Mouse (Mus musculus): Measurements from ENCODE around the gene Masp2. TPM values are rescaled to one million over a fixed set of nuclear protein-coding genes. Genes with fewer than 3 reads are reported as not detected.

The Masp2 gene
- polyA plus RNA-seq (2012; rRNA removed), result 0.16 and 1.7 TPM in 2 replicates

GRCm38 (mm10) chr4:148602357-148603120, at the start of gene Masp2:
Gene Masp2, plus strand, starts transcription at chr4:148602554.
- Histone ChIP-seq H3K4me1 (ENCODE audit: control insufficient read depth, insufficient read depth, insufficient read length, low read length) (peaks cover 3% of the 10 kb centered on the region; the same call in 1 of the 2 replicates), H3K36me3 (ENCODE audit: control insufficient read depth, insufficient read depth, low read length) (no peaks in the 10 kb centered on the region), H3K27me3 (ENCODE audit: control insufficient read depth, insufficient read depth, low read length) (no peaks in the 10 kb centered on the region), H3K4me3 (ENCODE audit: low read depth, low read length) (no peak within 1 kb of the TSS), H3K27ac (ENCODE audit: insufficient read depth, low read depth, low read length) (no peak within 1 kb of the TSS)
- TF ChIP-seq POLR2A (IDR thresholded peaks at IDR 0.05; ENCODE audit: low read depth, low read length) (no peak), CTCF (IDR thresholded peaks at IDR 0.05; ENCODE audit: extremely low read depth, insufficient read length, insufficient replicate concordance, low read depth, low read length) (no peak)
- 90% methylated on average over 14 of the region's 14 CpGs for WGBS

- 19% methylated on average over 6 of the region's 6 CpGs for WGBS
- TF ChIP-seq CTCF (IDR thresholded peaks at IDR 0.05; ENCODE audit: extremely low read depth, insufficient read length, insufficient replicate concordance, low read depth, low read length) (no peak), POLR2A (IDR thresholded peaks at IDR 0.05; ENCODE audit: low read depth, low read length) (no peak)
- peak overlapping the region; percentile 100 for H3K4me3 ChIP-seq (ENCODE audit: low read depth, low read length)
- H3K27me3 ChIP-seq (ENCODE audit: control insufficient read depth, insufficient read depth, low read length), result no peaks in the 10 kb centered on the region
- peaks cover 26% of the 10 kb centered on the region for H3K36me3 ChIP-seq (ENCODE audit: control insufficient read depth, insufficient read depth, low read length)
- H3K4me1 ChIP-seq (ENCODE audit: control insufficient read depth, insufficient read depth, insufficient read length, low read length), result no peaks in the 10 kb centered on the region; the same call in 1 of the 2 replicates
- H3K27ac ChIP-seq (ENCODE audit: insufficient read depth, low read depth, low read length), result 0 out of 2 replicates have a peak overlapping the region, but pooled peaks have one; percentile 11
Observed at GRCm38 (mm10) chr4:148557766-148558165, 44.6 kb upstream of the Masp2 start.

DNA sequence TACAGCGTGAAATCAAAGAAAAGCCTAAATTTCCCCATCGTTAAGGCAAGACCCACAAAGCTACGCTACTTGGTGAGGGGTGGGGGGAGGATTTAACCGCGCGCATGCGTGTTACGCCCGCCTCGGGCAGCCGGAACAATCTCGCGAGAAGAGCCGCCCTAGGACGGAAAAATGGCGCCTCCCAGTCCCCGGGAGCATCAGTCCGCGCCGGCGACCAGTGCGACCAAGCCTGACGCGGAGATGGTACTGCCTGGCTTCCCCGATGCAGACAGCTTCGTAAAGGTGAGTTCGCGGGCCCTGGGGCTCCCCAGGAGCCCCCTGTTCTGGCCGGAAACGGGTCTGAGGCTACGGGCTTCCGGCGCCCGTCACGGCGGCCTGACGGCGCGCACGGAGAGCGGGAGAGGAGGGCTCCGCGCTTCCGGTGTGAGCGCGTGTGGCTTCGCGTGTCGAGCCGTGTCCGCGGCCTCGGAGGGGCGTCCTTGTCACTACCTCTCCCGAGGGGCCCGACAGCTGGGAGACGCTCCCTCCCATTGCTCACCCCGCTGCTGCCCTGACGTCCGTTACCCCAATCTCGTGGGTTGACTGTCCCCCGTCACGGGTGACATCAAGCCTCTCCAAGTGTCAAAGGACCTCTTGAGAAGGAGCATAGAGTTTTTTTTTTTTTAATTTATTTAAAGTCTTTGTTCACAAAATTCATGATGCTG, 43.9 kb upstream of the Masp2 start, which contains the start of gene Exosc10:
Gene Exosc10, plus strand, starts transcription at position 133 of the 704 bp plus-strand sequence.
- WGBS, result under 1% methylated on average over 63 of the region's 63 CpGs
- Histone ChIP-seq H3K27ac (ENCODE audit: insufficient read depth, low read depth, low read length) (peak within 1 kb of the TSS; percentile 72), H3K27me3 (ENCODE audit: control insufficient read depth, insufficient read depth, low read length) (no peaks in the 10 kb centered on the region), H3K36me3 (ENCODE audit: control insufficient read depth, insufficient read depth, low read length) (peaks cover 27% of the 10 kb centered on the region), H3K4me3 (ENCODE audit: low read depth, low read length) (peak within 1 kb of the TSS; percentile 100), H3K4me1 (ENCODE audit: control insufficient read depth, insufficient read depth, insufficient read length, low read length) (no peaks in the 10 kb centered on the region; the same call in 1 of the 2 replicates)
- TF ChIP-seq POLR2A (IDR thresholded peaks at IDR 0.05; ENCODE audit: low read depth, low read length) (peak; percentile 77), CTCF (IDR thresholded peaks at IDR 0.05; ENCODE audit: extremely low read depth, insufficient read length, insufficient replicate concordance, low read depth, low read length) (no peak)

- Histone ChIP-seq H3K36me3 (ENCODE audit: control insufficient read depth, insufficient read depth, low read length) (peaks cover 60% of the 10 kb centered on the region), H3K27me3 (ENCODE audit: control insufficient read depth, insufficient read depth, low read length) (no peaks in the 10 kb centered on the region), H3K4me1 (ENCODE audit: control insufficient read depth, insufficient read depth, insufficient read length, low read length) (no peaks in the 10 kb centered on the region; the same call in 1 of the 2 replicates), H3K4me3 (ENCODE audit: low read depth, low read length) (no peak overlapping the region), H3K27ac (ENCODE audit: insufficient read depth, low read depth, low read length) (no peak overlapping the region)
- 95% methylated on average over 17 of the region's 17 CpGs for WGBS
- TF ChIP-seq CTCF (IDR thresholded peaks at IDR 0.05; ENCODE audit: extremely low read depth, insufficient read length, insufficient replicate concordance, low read depth, low read length) (no peak), POLR2A (IDR thresholded peaks at IDR 0.05; ENCODE audit: low read depth, low read length) (no peak)
Observed at GRCm38 (mm10) chr4:148562676-148563075, 39.7 kb upstream of the Masp2 start.

- 95% methylated on average over 12 of the region's 12 CpGs for WGBS
- Histone ChIP-seq H3K4me3 (ENCODE audit: low read depth, low read length) (no peak overlapping the region), H3K4me1 (ENCODE audit: control insufficient read depth, insufficient read depth, insufficient read length, low read length) (no peaks in the 10 kb centered on the region; the same call in 1 of the 2 replicates), H3K27me3 (ENCODE audit: control insufficient read depth, insufficient read depth, low read length) (no peaks in the 10 kb centered on the region), H3K27ac (ENCODE audit: insufficient read depth, low read depth, low read length) (no peak overlapping the region), H3K36me3 (ENCODE audit: control insufficient read depth, insufficient read depth, low read length) (peaks cover 69% of the 10 kb centered on the region)
- TF ChIP-seq POLR2A (IDR thresholded peaks at IDR 0.05; ENCODE audit: low read depth, low read length) (no peak), CTCF (IDR thresholded peaks at IDR 0.05; ENCODE audit: extremely low read depth, insufficient read length, insufficient replicate concordance, low read depth, low read length) (no peak)
Observed at GRCm38 (mm10) chr4:148563595-148563994, 38.8 kb upstream of the Masp2 start.

GRCm38 (mm10) chr4:148570138-148570537, 32.2 kb upstream of the Masp2 start:
- H3K27me3 ChIP-seq (ENCODE audit: control insufficient read depth, insufficient read depth, low read length), result no peaks in the 10 kb centered on the region
- H3K27ac ChIP-seq (ENCODE audit: insufficient read depth, low read depth, low read length), result no peak overlapping the region
- peaks cover 12% of the 10 kb centered on the region; the same call in 1 of the 2 replicates for H3K4me1 ChIP-seq (ENCODE audit: control insufficient read depth, insufficient read depth, insufficient read length, low read length)
- WGBS, result 43% methylated on average over 10 of the region's 10 CpGs
- H3K36me3 ChIP-seq (ENCODE audit: control insufficient read depth, insufficient read depth, low read length), result peaks cover 71% of the 10 kb centered on the region
- no peak overlapping the region for H3K4me3 ChIP-seq (ENCODE audit: low read depth, low read length)
- TF ChIP-seq POLR2A (IDR thresholded peaks at IDR 0.05; ENCODE audit: low read depth, low read length), result no peak
- no peak for TF ChIP-seq CTCF (IDR thresholded peaks at IDR 0.05; ENCODE audit: extremely low read depth, insufficient read length, insufficient replicate concordance, low read depth, low read length)

Measured in small intestine, adult 2 months (tissue).